Mouse (Mus musculus) ES-E14 (cell line): ENCODE measurements at regions not wholly inside any gene's neighbourhood (a gene's known extent, or its start where the extent isn't known, plus 50 kb on each side); places are given as distances from the start of the nearest gene placed in this dataset.

Experiments
- CHD2 ChIP-seq: IDR thresholded peaks from 2 replicates; pipeline ENCODE4 v1.6.1; 2014; ENCODE audit warnings: mild to moderate bottlenecking, low read depth, low read length, inconsistent platforms
- HCFC1 ChIP-seq: IDR thresholded peaks from 2 replicates; pipeline ENCODE4 v1.6.1; 2012; ENCODE audit warnings: low read length, inconsistent platforms, borderline replicate concordance; ENCODE audit not compliant: insufficient read depth
- MAFK ChIP-seq: IDR thresholded peaks from 2 replicates; pipeline ENCODE4 v1.6.1; 2014; ENCODE audit warnings: mild to moderate bottlenecking, low read depth, low read length, inconsistent platforms; ENCODE audit not compliant: insufficient read depth
- ZNF384 ChIP-seq: IDR thresholded peaks from 2 replicates; pipeline ENCODE4 v1.6.1; 2012; ENCODE audit warnings: low read depth, low read length, inconsistent platforms

GRCm38 (mm10) chr13:102218486-102218885 lies 450.5 kb upstream of the Pik3r1 start:
- TF ChIP-seq CHD2 (no peak), HCFC1 (no peak), MAFK (no peak), ZNF384 (no peak)
